Mouse (Mus musculus) midbrain, embryonic 10.5 days (tissue): Measurements from ENCODE around the gene Iffo2. TPM values are rescaled to one million over a fixed set of nuclear protein-coding genes. Genes with fewer than 3 reads are reported as not detected.
"Not testable (repeated sequence)": the region's sequence is repeated elsewhere in the genome, so short reads cannot be mapped to it uniquely, and the experiment has no call there.

Source experiments
- DNase-seq: peaks from one replicate; pipeline ENCODE4 v3.0.0-alpha.2; 2017; ENCODE audit warnings: low spot score
- H3K27ac ChIP-seq: fragments of 300-500 bp; sonication (generic); replicated peaks from 2 replicates; pipeline ENCODE4 v1.5.1; 2016; ENCODE audit warnings: mild to moderate bottlenecking
- H3K27me3 ChIP-seq: fragments of 300-500 bp; sonication (generic); 2 replicates; pipeline ENCODE4 v1.6.1; 2016; ENCODE audit warnings: low read depth, mild to moderate bottlenecking; ENCODE audit not compliant: poor library complexity, severe bottlenecking
- H3K36me3 ChIP-seq: fragments of 300-500 bp; sonication (generic); 2 replicates; pipeline ENCODE4 v1.6.1; 2016; ENCODE audit warnings: mild to moderate bottlenecking, moderate library complexity
- H3K4me1 ChIP-seq: fragments of 300-500 bp; sonication (generic); 2 replicates; pipeline ENCODE4 v1.6.1; 2016
- H3K4me3 ChIP-seq: fragments of 300-500 bp; sonication (generic); 2 replicates; pipeline ENCODE4 v1.5.1; 2016; ENCODE audit warnings: mild to moderate bottlenecking, moderate library complexity
- H3K9me3 ChIP-seq: fragments of 300-500 bp; sonication (generic); replicated peaks from 2 replicates; pipeline ENCODE4 v1.6.1; 2016; ENCODE audit warnings: mild to moderate bottlenecking
- WGBS: fragments of 180-500 bp; shearing (Covaris S2); methylation state at CpG from one replicate; pipeline ENCODE4 v1.1.7; 2016; 5-methylcytosine and 5-hydroxymethylcytosine counted together
- polyA plus RNA-seq: library from polyadenylated mRNA; unstranded; fragments of >200 nt; fragmentation: Nextera tagmentation; extraction: Ambion mirVana; gene quantifications from 2 replicates; pipeline ENCODE4 v1.2.1, GENCODE M21; 2016

Gene Iffo2
- 3.3 and 3.5 TPM in 2 replicates for polyA plus RNA-seq

DNA sequence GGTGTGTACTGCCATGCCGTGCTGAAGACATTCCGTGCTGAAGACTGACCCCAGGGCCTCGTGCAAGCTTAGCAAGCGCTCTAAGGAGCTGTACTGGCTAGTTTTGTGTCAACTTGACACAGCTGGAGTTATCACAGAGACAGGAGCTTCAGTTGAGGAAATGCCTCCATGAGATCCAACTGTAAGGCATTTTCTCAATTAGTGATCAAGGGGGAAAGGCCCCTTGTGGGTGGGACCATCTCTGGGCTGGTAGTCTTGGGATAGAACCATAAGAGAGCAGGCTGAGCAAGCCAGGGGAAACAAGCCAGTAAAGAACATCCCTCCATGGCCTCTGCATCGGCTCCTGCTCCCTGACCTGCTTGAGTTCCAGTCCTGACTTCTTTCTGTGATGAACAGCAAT, at the start of gene Iffo2:
Gene Iffo2 (plus strand): TSS at position 301 of the 400 bp plus-strand sequence.
- not testable (repeated sequence) for H3K4me3 ChIP-seq, H3K36me3 ChIP-seq, H3K9me3 ChIP-seq, DNase-seq, H3K27me3 ChIP-seq, H3K27ac ChIP-seq
- peaks cover 18% of the 10 kb centered on the region for H3K4me1 ChIP-seq
- WGBS, result 86% methylated on average over 5 of the region's 5 CpGs

DNA sequence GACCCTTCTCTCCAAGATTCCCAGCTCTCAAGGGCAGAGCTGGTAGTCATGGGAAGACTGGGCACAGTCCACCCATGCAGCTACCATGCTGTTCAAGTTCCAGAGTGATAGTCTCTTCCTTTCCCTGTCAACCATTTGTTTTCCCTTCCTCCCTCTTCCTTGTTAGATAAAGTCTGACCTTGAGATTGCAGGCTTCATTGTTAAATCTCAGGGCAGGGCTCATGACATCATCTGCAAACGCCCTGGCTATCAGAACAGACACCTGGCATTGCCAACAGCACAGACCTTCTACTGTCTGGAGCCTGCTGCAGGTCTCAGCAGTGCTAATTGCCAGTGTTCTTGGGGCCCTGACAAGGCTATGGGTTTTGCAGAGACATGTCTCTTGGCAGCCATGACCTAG, 48.9 kb upstream of the Iffo2 start:
- no peak overlapping the region for H3K4me3 ChIP-seq
- no peak for DNase-seq
- H3K9me3 ChIP-seq, result no peaks in the 10 kb centered on the region
- WGBS, result 85% methylated on average over 1 of the region's 1 CpGs
- peaks cover 100% of the 10 kb centered on the region for H3K36me3 ChIP-seq
- H3K4me1 ChIP-seq, result no peaks in the 10 kb centered on the region
- no peaks in the 10 kb centered on the region for H3K27me3 ChIP-seq
- H3K27ac ChIP-seq, result no peak overlapping the region

DNA sequence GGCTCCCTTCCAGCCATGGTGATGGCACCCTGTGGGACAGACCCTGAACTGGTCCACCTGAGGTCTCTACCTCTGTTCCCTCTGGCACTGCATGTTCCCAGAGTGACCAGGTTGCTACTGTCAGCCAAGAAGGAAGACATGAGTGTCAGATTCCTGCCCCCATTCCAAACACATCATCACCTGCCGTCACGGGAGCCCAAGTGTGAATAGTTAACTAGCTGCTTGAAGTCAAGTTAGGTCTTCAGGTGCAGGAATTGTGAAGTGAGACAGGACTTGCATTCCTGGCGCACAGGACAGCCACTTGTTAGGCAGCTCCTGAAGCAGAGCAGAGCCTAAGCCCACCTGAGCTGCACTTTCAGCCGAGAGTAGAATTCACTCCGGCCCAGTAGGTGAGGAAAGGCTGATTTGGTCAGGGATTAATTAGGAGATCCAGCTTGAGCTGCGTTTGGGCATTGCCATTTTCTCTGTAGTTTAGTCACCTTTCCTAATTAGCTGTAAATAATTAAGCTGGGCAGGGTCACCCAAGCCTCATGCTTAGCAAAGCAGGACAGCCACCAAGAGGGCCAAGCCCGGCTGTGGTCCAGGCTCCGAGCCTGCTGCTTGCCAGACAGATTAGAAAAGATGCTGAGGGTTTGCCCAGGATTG, 46.8 kb upstream of the Iffo2 start:
- DNase-seq, result no peak
- peaks cover 9% of the 10 kb centered on the region for H3K4me1 ChIP-seq
- H3K27ac ChIP-seq, result no peak overlapping the region
- no peaks in the 10 kb centered on the region for H3K27me3 ChIP-seq
- WGBS, result 92% methylated on average over 8 of the region's 8 CpGs
- H3K36me3 ChIP-seq, result peaks cover 100% of the 10 kb centered on the region
- no peak overlapping the region for H3K4me3 ChIP-seq
- H3K9me3 ChIP-seq, result no peaks in the 10 kb centered on the region

DNA sequence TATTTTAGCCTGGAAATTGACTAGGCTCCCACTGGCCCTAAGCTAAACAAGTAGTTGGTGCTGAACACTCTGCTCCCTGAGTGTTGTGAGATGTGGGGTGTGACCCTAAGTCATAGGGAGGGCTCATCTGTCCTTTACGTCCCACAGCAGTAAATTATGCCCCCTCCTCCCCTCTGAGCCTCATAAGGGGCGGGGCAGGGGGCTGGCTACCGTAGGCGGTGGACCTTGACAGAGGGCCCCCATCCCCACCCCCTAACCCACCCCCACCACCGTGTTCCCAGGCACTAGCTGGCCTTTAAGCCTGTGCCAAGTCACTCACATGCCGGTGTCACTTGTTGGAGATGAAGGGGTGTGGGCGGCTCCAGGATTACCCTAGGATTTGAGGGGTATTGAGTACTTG, 45.9 kb upstream of the Iffo2 start:
- H3K9me3 ChIP-seq, result no peaks in the 10 kb centered on the region
- H3K27me3 ChIP-seq, result no peaks in the 10 kb centered on the region
- peaks cover 100% of the 10 kb centered on the region for H3K36me3 ChIP-seq
- no peak overlapping the region for H3K27ac ChIP-seq
- no peak overlapping the region for H3K4me3 ChIP-seq
- 81% methylated on average over 7 of the region's 7 CpGs for WGBS
- peaks cover 9% of the 10 kb centered on the region for H3K4me1 ChIP-seq
- no peak for DNase-seq

DNA sequence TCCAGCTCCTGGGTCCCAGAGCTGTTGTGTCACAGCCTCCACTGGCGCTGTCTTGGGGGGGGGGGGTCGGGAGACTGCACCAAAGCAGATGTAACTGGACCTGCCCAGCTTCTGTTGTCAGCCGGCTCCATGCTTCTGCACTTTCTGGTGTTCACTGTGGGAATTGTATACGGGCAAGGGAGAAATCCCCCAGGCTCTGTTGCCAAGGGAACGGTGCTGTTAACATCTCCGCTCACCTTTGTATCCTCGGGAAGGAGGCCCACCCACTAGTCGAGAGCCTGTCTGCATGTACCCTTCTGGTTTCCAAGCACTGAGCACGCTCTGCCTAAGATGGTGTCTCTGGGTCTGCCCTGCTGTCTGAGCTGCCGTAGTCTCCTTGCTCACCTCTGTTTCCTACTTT, 43.3 kb upstream of the Iffo2 start:
- Histone ChIP-seq H3K36me3 (peaks cover 99% of the 10 kb centered on the region), H3K27ac (no peak overlapping the region), H3K9me3 (no peaks in the 10 kb centered on the region), H3K4me1 (peaks cover 9% of the 10 kb centered on the region), H3K4me3 (no peak overlapping the region), H3K27me3 (no peaks in the 10 kb centered on the region)
- DNase-seq, result no peak
- WGBS, result 55% methylated on average over 10 of the region's 10 CpGs

DNA sequence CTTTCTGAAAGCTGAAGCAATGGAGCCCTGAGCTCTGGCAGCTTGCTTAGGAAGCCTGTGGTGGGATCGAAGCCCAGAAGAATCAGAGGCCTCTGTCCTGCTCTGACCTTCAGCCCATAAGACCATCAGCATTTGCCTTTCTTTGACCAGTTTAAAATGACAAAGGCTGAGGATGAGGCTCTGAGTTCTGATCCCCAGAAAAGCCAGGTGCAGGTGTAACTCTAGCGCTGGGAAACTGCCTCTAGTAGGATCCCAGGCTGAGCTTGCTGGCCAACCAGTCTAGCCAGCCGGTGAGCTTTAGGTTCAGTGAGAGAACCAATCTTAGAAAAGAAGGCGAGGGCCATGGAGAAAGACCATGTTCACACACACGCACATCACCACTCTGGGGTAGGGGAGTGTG, 42.0 kb upstream of the Iffo2 start:
- DNase-seq, result no peak
- H3K36me3 ChIP-seq, result peaks cover 89% of the 10 kb centered on the region
- peaks cover 9% of the 10 kb centered on the region for H3K4me1 ChIP-seq
- no peak overlapping the region for H3K4me3 ChIP-seq
- no peaks in the 10 kb centered on the region for H3K9me3 ChIP-seq
- no peaks in the 10 kb centered on the region for H3K27me3 ChIP-seq
- 92% methylated on average over 5 of the region's 5 CpGs for WGBS
- no peak overlapping the region for H3K27ac ChIP-seq

DNA sequence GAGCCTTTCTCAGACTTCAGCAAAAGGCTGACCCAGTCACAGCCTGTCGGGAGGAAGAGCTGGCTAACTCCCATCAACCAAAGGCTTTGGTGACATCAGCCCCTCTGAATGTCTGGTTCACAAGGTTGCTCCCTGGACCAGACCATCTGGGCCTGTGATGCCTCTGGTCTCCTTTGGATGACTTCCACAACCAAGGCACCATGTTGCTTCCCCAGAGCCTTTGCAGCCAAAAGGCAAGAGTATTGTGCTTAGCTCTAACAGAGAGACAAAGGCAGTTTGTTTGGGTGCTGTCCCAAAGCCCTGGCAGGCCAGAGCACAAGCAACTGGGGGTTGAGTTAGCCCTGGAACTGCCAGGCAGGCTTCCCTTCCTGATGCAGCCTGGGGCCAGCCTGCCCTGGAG, 40.4 kb upstream of the Iffo2 start:
- Histone ChIP-seq H3K4me3 (no peak overlapping the region), H3K36me3 (peaks cover 73% of the 10 kb centered on the region), H3K9me3 (no peaks in the 10 kb centered on the region), H3K27me3 (no peaks in the 10 kb centered on the region), H3K27ac (no peak overlapping the region), H3K4me1 (peaks cover 9% of the 10 kb centered on the region)
- DNase-seq, result no peak
- WGBS, result 89% methylated on average over 1 of the region's 1 CpGs

DNA sequence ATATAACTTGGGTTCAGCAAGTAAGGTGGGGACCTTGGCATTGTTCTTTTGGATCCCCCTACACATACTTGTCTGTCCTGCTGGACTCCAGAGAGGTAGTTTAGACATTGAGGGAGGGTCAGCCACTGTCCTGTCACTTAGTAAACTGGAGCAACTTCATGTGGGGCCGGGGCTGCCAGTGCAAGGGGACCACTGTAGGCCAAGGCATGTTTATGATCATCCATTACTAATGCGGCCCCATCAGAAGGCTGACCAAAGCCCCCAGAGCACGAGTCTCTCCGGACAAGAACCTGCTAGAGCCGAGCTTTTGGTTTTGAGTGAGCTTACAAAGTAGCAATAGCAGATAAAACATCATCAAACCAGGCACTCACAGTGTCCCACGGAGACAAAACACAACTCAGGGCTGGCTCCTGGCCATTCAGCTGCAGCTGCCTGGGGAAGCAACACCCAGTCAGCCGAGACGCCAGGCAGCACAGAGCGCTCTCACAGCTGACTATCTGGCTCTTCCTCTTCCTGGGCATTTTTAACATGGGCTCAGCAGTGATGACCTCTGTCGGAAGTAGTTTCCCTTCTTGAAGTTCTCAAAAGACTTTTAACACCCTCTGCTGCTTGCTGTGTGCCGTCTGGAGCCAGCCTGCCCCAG, 39.8 kb upstream of the Iffo2 start:
- H3K27ac ChIP-seq, result no peak overlapping the region
- no peaks in the 10 kb centered on the region for H3K27me3 ChIP-seq
- H3K4me1 ChIP-seq, result peaks cover 9% of the 10 kb centered on the region
- no peak for DNase-seq
- no peaks in the 10 kb centered on the region for H3K9me3 ChIP-seq
- no peak overlapping the region for H3K4me3 ChIP-seq
- peaks cover 67% of the 10 kb centered on the region for H3K36me3 ChIP-seq
- 89% methylated on average over 11 of the region's 11 CpGs for WGBS

DNA sequence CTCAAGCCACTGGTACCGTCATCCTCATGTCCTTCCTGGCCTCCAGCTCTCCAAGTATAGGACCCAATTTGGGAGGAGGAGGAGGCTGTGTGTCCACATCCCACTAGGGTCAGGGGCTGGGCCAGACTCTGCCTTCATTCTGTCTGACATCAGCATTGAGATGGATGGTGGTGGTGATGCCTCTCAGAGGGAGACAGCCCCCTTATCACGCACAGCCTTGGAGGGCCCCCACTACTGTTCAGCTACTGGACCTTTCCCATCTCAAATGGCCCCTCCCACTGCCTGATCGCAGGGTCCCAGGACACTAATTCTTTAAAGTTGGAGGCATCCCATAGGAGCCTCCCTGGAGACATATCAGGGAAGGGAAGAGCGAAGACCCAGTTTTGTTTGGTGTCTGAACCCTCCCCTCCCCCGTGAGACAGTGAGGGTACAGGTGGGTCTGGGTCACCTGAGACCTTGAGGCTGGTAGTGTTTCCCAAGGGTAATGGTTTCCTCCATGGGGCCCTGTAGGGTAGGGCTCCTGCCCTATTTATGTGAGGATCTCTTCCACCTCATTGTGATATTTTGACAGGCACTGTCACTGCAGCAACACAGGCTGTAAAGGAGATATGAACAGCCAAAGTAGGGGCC, 38.7 kb upstream of the Iffo2 start:
- H3K36me3 ChIP-seq, result peaks cover 56% of the 10 kb centered on the region
- H3K27me3 ChIP-seq, result no peaks in the 10 kb centered on the region
- no peak overlapping the region for H3K4me3 ChIP-seq
- peaks cover 7% of the 10 kb centered on the region for H3K4me1 ChIP-seq
- H3K27ac ChIP-seq, result no peak overlapping the region
- H3K9me3 ChIP-seq, result no peaks in the 10 kb centered on the region
- 93% methylated on average over 5 of the region's 5 CpGs for WGBS
- DNase-seq, result no peak

DNA sequence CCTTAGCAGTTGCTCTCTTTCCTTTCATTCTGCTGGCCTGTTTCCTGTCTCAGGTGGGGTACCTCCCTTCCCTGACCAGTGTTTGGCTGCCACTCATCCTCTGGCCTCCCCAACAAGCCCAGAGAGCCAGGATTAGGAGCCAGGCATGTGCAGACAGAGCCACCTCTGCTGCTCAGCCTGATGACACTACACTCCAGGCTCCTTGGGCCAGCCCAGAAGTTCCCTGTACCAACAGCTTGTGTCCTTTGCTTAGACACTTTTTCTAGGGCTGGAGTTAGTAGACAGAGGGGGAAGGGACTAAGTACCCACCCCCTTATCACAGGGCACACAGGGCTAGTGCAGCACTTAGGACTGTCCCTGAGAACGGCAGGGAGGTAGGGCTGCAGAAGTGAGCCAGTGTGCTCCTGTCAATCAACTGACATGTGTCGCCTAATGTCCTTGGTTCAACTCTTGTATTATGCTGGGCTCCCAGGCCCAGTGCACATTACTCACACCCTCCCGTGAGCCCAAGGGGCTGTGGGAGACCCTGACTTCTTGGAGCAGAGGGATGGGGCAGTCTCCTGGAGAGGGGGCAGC, 38.0 kb upstream of the Iffo2 start:
- Histone ChIP-seq H3K27me3 (no peaks in the 10 kb centered on the region), H3K4me1 (peaks cover 1% of the 10 kb centered on the region), H3K4me3 (no peak overlapping the region), H3K9me3 (no peaks in the 10 kb centered on the region), H3K36me3 (peaks cover 49% of the 10 kb centered on the region), H3K27ac (no peak overlapping the region)
- DNase-seq, result no peak
- 63% methylated on average over 3 of the region's 3 CpGs for WGBS

DNA sequence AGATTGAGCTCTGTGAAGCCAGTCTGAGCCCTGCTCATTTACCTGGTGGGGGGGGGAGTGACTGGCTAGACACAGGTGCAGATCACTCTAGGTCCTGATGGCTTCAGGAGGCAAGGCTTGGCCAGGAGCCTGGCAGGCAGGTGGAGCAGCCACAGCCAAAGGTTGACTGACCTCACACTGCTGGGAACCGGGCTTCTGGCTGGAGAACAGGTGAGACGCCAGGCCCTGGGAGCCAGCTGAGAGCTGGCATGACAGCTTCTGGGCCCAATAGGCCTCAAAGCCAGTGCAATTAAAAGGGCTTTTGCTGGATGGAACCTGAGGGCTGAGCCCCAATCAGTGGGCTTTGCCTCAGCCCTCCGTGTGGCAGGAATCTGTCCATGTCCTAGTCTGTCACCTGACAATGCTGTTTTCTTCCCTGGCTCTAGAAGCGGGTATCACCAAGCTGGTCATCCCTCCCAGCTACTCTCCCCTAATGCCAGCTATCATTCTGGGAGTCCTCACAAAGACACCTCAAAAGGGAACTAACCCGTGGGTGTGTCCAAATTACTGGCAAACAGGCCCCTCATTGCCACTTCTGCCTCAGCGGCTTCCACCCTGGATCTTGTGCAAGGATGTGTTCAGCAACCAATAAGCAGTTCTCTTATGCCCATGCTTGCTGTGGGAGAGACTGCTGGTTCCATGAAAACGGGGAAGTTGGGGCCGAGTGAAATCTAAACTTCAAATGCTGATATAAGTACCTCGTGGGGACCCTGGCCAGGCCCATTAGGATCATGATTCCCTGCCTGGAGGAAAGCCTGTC, 36.9 kb upstream of the Iffo2 start:
- DNase-seq, result no peak
- H3K27me3 ChIP-seq, result no peaks in the 10 kb centered on the region
- H3K4me1 ChIP-seq, result peaks cover 8% of the 10 kb centered on the region
- H3K36me3 ChIP-seq, result peaks cover 38% of the 10 kb centered on the region
- 80% methylated on average over 9 of the region's 9 CpGs for WGBS
- no peaks in the 10 kb centered on the region for H3K9me3 ChIP-seq
- H3K4me3 ChIP-seq, result no peak overlapping the region
- H3K27ac ChIP-seq, result no peak overlapping the region

DNA sequence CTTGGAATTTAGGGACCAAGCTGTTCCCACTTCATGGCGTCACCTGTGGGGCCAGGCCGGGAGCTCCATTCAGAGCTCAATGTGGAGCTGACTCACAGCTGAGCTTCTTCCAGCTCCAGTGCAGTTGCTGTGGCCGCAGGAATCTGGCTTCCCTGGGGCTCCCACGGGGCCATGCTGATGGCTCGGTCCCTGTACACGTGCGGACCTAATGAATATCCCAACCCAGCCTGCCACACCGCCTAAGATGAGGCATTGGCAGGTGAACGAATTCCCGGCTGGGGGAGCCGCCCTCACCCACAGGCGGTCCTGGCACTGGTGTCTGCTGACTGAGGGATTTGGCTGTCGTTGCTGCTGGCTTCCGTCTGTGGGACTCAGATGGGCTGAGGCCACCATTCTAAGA, 29.5 kb upstream of the Iffo2 start:
- Histone ChIP-seq H3K27ac (peak overlapping the region; percentile 23; the same call in 1 of the 2 replicates), H3K4me3 (no peak overlapping the region), H3K9me3 (peaks cover 8% of the 10 kb centered on the region), H3K36me3 (no peaks in the 10 kb centered on the region), H3K27me3 (no peaks in the 10 kb centered on the region), H3K4me1 (peaks cover 16% of the 10 kb centered on the region)
- no peak for DNase-seq
- WGBS, result 75% methylated on average over 14 of the region's 14 CpGs
